Mouse (Mus musculus): Measurements from ENCODE around the gene Fggy.
A peak's percentile ranks its signal among the peaks of the same experiment; 100 is the strongest.

Gene Fggy

GRCm38 (mm10) chr4:95862781-95863499, 305.6 kb downstream of the Fggy start:
- DNase-seq: no peak

GRCm38 (mm10) chr4:95863500-95863803, 306.1 kb downstream of the Fggy start:
- no peak for DNase-seq

GRCm38 (mm10) chr4:95865251-95865650, 307.9 kb downstream of the Fggy start:
- DNase-seq: no peak

- DNase-seq: no peak
Observed at GRCm38 (mm10) chr4:95865882-95866281, 308.6 kb downstream of the Fggy start.

GRCm38 (mm10) chr4:95867103-95867502, 309.8 kb downstream of the Fggy start:
- no peak for DNase-seq

GRCm38 (mm10) chr4:95868348-95868747, 311.0 kb downstream of the Fggy start:
- DNase-seq: no peak

GRCm38 (mm10) chr4:95871216-95871881, 314.0 kb downstream of the Fggy start:
- DNase-seq: peak; percentile 38 to 49

- no peak for DNase-seq
Observed at GRCm38 (mm10) chr4:95875896-95876295, 318.6 kb downstream of the Fggy start.

- DNase-seq: no peak
Observed at GRCm38 (mm10) chr4:95877436-95877835, 320.1 kb downstream of the Fggy start.

GRCm38 (mm10) chr4:95881751-95882350, 324.5 kb downstream of the Fggy start:
- no peak for DNase-seq

- DNase-seq: no peak
Observed at GRCm38 (mm10) chr4:95884184-95885145, 327.2 kb downstream of the Fggy start.

GRCm38 (mm10) chr4:95895199-95895754, 338.0 kb downstream of the Fggy start:
- no peak for DNase-seq

- no peak for DNase-seq
Observed at GRCm38 (mm10) chr4:95896571-95896970, 339.3 kb downstream of the Fggy start.

- no peak for DNase-seq
Observed at GRCm38 (mm10) chr4:95897236-95897874, 340.0 kb downstream of the Fggy start.

GRCm38 (mm10) chr4:95898714-95899113, 341.4 kb downstream of the Fggy start:
- no peak for DNase-seq

- no peak for DNase-seq
Observed at GRCm38 (mm10) chr4:95899926-95900712, 342.8 kb downstream of the Fggy start.

- no peak for DNase-seq
Observed at GRCm38 (mm10) chr4:95900815-95901214, 343.5 kb downstream of the Fggy start.

- DNase-seq: no peak
Observed at GRCm38 (mm10) chr4:95906141-95906540, 348.8 kb downstream of the Fggy start.

GRCm38 (mm10) chr4:95909689-95910654, 352.7 kb downstream of the Fggy start:
- no peak for DNase-seq

GRCm38 (mm10) chr4:95913026-95913425, 355.7 kb downstream of the Fggy start:
- no peak for DNase-seq
